Mouse (Mus musculus) kidney, postnatal 0 days (tissue): Measurements from ENCODE around the gene H2afz. TPM values are rescaled to one million over a fixed set of nuclear protein-coding genes. Genes with fewer than 3 reads are reported as not detected.

ENCODE experiments used
- ATAC-seq: fragments of 200-750 bp; cut with Nextera tagmentation; replicated peaks from 2 replicates; pipeline ENCODE4 v1.8.0; 2017; ENCODE audit warnings: low read depth, moderate number of reproducible peaks, moderate TSS enrichment, moderate library complexity; ENCODE audit not compliant: low FRiP score
- DNase-seq: peaks from one replicate; pipeline ENCODE4 v3.0.0-alpha.2; 2016; ENCODE audit warnings: low spot score
- H3K27ac ChIP-seq: fragments of 300-500 bp; sonication (generic); 2 replicates; pipeline ENCODE4 v1.5.1; 2014; ENCODE audit warnings: mild to moderate bottlenecking
- H3K27me3 ChIP-seq: fragments of 300-500 bp; sonication (generic); 2 replicates; pipeline ENCODE4 v1.6.1; 2014; ENCODE audit warnings: low read length, mixed read lengths; ENCODE audit not compliant: insufficient read depth
- H3K36me3 ChIP-seq: fragments of 300-500 bp; sonication (generic); 2 replicates; pipeline ENCODE4 v1.6.1; 2014; ENCODE audit warnings: low read length, mixed read lengths; ENCODE audit not compliant: insufficient read depth
- H3K4me1 ChIP-seq: fragments of 300-500 bp; sonication (generic); replicated peaks from 2 replicates; pipeline ENCODE4 v1.6.1; 2014; ENCODE audit warnings: antibody characterized with exemption, low read length, mixed read lengths; ENCODE audit not compliant: insufficient read depth
- H3K4me2 ChIP-seq: fragments of 300-500 bp; sonication (generic); 2 replicates; pipeline ENCODE4 v1.6.1; 2014; ENCODE audit warnings: mild to moderate bottlenecking, low read length, moderate library complexity, mixed read lengths
- H3K4me3 ChIP-seq: fragments of 300-500 bp; sonication (generic); replicated peaks from 2 replicates; pipeline ENCODE4 v1.5.1; 2014; ENCODE audit warnings: low read depth, low read length
- H3K9ac ChIP-seq: fragments of 300-500 bp; sonication (generic); 2 replicates; pipeline ENCODE4 v1.6.1; 2014; ENCODE audit warnings: low read depth, low read length
- H3K9me3 ChIP-seq: fragments of 300-500 bp; sonication (generic); replicated peaks from 2 replicates; pipeline ENCODE4 v1.6.1; 2016; ENCODE audit warnings: low read length, inconsistent platforms, mixed read lengths
- CTCF ChIP-seq: IDR thresholded peaks from 2 replicates; pipeline ENCODE4 v1.5.1; 2016; ENCODE audit warnings: antibody characterized with exemption, low read depth, mild to moderate bottlenecking, moderate library complexity
- WGBS: fragments of 180-500 bp; shearing (Covaris S2); extraction: QIAGEN DNeasy Blood & Tissue Kit; methylation state at CpG from one replicate; pipeline ENCODE4 v1.1.7; 2014; 5-methylcytosine and 5-hydroxymethylcytosine counted together
- polyA plus RNA-seq: library from polyadenylated mRNA; unstranded; fragments of >200 nt; fragmentation: Nextera tagmentation; extraction: Ambion mirVana; gene quantifications from 2 replicates; pipeline ENCODE4 v1.2.1, GENCODE M21; 2015

Gene H2afz
- polyA plus RNA-seq = 1,659 and 1,680 TPM in 2 replicates

DNA sequence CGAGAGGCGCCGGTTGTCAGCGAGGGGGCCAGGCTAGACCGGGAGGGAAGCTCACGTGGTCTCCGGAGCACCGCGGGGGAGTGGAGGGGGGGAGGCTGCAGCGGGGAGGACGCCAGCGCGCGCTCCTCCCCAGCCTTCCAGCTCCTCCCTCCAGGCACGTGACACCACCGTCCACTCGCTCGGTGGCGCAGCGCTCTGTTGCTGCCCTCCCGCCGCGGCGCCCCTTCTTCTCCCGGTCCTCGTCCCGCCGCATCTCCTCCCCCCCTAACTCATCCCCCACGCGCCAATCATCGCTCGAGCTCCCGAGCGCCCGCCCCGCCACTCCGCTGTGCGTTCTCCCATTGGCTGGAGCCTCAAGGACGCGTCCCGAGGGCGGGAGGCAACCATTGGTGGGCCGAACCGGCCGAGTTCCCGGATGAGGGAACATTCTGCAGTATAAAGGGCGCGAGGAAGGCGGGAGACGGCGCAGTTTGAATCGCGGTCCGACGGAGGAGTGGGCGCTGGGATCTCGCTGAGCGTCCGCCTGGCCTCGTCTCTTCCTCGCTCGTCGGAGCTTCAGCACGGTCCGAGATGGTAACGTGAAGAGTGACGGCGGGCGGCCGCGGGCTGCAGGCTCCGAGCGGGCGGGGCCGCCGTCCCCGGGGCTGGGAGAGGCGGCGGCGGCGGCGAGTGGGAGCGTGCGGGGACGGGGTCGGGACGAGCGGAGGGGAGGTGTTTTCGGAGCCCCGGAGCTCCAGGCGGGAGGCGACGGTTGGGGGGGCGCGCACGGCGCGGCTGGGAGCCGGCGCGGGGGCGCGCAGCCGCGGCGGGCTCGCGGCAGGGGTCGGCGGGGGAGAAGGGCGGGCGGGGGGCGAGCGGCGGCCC is at the start of gene H2afz:
Gene H2afz, plus strand, starts transcription at position 364 of the 864 bp plus-strand sequence.
- peak; percentile 95 for ATAC-seq
- peak; percentile 99 for DNase-seq
- H3K27ac ChIP-seq = peak within 1 kb of the TSS; percentile 97
- H3K9ac ChIP-seq = peak within 1 kb of the TSS; percentile 98
- no peaks in the 10 kb centered on the region for H3K9me3 ChIP-seq
- under 1% methylated on average over 88 of the region's 115 CpGs for WGBS
- H3K36me3 ChIP-seq = no peaks in the 10 kb centered on the region
- peak within 1 kb of the TSS; percentile 71 for H3K4me2 ChIP-seq
- peak; percentile 30; the same call in 1 of the 2 replicates for TF ChIP-seq CTCF
- no peaks in the 10 kb centered on the region for H3K27me3 ChIP-seq
- peak within 1 kb of the TSS; percentile 89 for H3K4me3 ChIP-seq
- H3K4me1 ChIP-seq = no peaks in the 10 kb centered on the region; the same call in 1 of the 2 replicates

DNA sequence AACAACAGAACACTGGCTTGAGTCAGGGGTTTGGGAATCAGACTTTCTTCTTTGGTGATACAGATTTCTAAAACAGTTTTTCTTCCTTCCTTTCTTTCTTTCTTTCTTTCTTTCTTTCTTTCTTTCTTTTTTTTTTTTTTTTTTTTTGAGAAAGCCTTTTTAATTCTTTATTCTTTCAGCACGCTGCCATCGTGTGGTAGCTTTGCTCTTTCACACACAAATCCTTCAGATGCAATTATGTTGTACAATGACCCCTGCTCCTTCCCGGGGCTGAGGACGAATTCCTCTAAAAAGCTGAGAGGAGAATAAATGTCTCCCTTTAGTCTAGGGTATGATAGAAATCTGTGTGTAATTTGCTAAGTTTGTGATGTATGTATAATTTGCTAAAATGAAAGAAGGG is 45.6 kb upstream of the H2afz start:
- ATAC-seq (no peak), DNase-seq (peak; percentile 46)
- H3K27me3 ChIP-seq = no peaks in the 10 kb centered on the region
- 18% methylated on average over 4 of the region's 4 CpGs for WGBS
- no peaks in the 10 kb centered on the region for H3K9me3 ChIP-seq
- H3K36me3 ChIP-seq = no peaks in the 10 kb centered on the region
- TF ChIP-seq CTCF = peak; percentile 56
- no peak overlapping the region for H3K4me3 ChIP-seq
- no peaks in the 10 kb centered on the region for H3K4me1 ChIP-seq
- no peak overlapping the region for H3K9ac ChIP-seq
- H3K4me2 ChIP-seq = no peak overlapping the region
- H3K27ac ChIP-seq = no peak overlapping the region

DNA sequence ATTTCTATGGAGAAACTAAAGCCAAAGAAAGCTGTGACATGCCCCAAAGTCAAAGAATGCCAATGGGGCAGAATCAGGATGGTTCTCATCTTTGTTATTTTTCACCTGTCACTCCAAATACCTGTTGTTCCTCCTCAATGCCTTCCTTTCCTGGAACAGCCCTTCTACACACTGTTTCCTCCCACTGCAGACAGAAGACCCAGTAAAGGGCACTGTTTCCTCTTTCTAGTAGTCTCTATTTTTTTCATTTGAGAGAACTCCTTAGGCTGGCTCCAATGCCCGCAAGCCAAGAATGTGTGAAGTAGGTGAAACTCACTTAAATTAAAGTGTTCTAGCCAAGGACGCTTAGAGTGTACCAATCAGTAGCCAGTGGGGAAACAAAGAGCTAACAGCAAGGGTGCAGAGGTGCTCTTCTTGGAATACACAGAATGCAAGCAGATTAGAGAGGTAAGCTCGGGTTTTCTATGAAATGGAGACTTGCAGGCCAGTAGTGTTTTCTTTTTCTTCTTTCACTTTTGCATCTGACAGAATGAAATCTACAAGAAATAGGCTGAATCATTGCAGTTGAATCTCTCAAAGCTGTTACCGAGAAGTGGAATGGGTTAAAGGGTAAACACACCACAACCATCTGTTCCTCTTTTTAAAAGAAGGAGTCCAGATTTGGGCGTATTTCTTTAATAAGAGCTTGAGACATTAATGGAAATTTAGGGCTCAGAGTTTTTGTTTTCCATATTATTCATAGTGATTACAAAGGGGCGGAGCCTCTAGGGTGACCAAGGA is 43.4 kb upstream of the H2afz start:
- Histone ChIP-seq H3K4me1 (no peaks in the 10 kb centered on the region), H3K4me2 (no peak overlapping the region), H3K27ac (no peak overlapping the region), H3K36me3 (no peaks in the 10 kb centered on the region), H3K27me3 (no peaks in the 10 kb centered on the region), H3K9me3 (no peaks in the 10 kb centered on the region), H3K4me3 (no peak overlapping the region), H3K9ac (no peak overlapping the region)
- WGBS = 81% methylated on average over 6 of the region's 6 CpGs
- ATAC-seq (no peak), DNase-seq (no peak)
- no peak for TF ChIP-seq CTCF

DNA sequence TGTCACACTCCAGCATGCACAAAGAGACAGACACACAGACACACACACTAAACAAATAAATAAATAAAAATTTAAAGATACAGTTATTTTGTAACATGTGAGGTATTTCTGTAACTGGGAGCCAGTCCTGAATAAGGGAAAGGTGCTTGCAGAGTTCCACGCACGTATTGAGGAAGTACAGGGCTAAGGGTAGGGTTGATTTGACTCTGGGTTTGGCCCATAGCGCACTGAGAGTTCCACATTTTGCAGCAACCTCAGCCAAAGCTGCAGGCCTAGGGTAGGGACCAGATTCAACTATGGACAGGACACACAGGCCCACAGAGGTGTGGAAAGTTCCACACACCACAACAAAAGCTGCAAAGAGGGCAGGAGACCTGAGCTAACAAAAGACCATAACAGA is 41.0 kb upstream of the H2afz start:
- 93% methylated on average over 3 of the region's 3 CpGs for WGBS
- Histone ChIP-seq H3K27ac (no peak overlapping the region), H3K9me3 (no peaks in the 10 kb centered on the region), H3K4me3 (no peak overlapping the region), H3K9ac (no peak overlapping the region), H3K4me1 (no peaks in the 10 kb centered on the region), H3K36me3 (no peaks in the 10 kb centered on the region), H3K4me2 (no peak overlapping the region), H3K27me3 (no peaks in the 10 kb centered on the region)
- TF ChIP-seq CTCF = no peak
- DNase-seq (no peak), ATAC-seq (no peak)

DNA sequence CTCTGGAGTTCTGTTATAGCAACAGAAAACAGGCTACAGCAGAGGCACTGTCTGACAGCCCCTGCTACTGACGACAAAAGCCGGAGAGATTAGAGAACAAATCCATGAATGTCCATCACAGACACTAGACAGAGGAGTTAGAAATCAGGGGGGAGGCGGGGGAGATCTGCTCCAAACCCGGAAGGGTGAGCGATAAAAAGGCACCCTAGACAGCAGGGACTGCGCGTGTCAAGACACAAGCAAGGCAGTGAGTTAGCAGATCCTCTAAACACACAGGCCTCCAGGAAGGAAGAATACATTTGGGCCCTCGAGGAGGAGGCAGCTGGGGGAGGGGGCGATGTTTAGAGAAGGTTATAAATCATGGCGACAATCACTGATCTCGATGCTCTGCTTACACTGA is 36.6 kb upstream of the H2afz start:
- Histone ChIP-seq H3K9me3 (no peaks in the 10 kb centered on the region), H3K36me3 (no peaks in the 10 kb centered on the region), H3K4me3 (no peak overlapping the region), H3K4me1 (no peaks in the 10 kb centered on the region), H3K27ac (no peak overlapping the region), H3K9ac (no peak overlapping the region), H3K27me3 (no peaks in the 10 kb centered on the region), H3K4me2 (peak overlapping the region; percentile 0; the same call in 1 of the 2 replicates)
- TF ChIP-seq CTCF = no peak
- DNase-seq (peak; percentile 49), ATAC-seq (no peak)
- WGBS = 11% methylated on average over 11 of the region's 11 CpGs

DNA sequence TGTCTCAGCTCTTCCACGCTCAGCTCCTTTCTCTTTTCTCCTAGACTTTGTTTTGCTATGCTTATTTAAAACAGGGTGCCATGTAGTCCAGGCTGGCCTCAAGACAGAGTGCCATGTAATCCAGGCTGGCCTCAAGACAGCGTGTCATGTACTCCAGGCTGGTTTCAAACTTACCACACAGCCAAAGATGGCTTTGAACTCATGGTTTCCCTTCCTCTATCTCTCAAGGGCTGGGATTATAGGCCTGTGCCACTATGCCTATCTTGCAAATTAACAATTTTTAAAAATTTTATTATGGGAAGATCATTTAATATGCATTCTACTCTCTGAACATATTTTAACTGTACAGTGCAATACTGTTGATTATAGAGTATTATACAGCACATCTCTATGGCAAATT is 33.1 kb upstream of the H2afz start:
- Histone ChIP-seq H3K4me3 (no peak overlapping the region), H3K27me3 (no peaks in the 10 kb centered on the region), H3K4me2 (no peak overlapping the region), H3K9me3 (no peaks in the 10 kb centered on the region), H3K4me1 (no peaks in the 10 kb centered on the region), H3K27ac (no peak overlapping the region), H3K9ac (no peak overlapping the region), H3K36me3 (no peaks in the 10 kb centered on the region)
- no peak for TF ChIP-seq CTCF
- ATAC-seq = no peak
- no peak for DNase-seq
- WGBS = 80% methylated on average over 2 of the region's 2 CpGs
